In the genomic region with DNA sequence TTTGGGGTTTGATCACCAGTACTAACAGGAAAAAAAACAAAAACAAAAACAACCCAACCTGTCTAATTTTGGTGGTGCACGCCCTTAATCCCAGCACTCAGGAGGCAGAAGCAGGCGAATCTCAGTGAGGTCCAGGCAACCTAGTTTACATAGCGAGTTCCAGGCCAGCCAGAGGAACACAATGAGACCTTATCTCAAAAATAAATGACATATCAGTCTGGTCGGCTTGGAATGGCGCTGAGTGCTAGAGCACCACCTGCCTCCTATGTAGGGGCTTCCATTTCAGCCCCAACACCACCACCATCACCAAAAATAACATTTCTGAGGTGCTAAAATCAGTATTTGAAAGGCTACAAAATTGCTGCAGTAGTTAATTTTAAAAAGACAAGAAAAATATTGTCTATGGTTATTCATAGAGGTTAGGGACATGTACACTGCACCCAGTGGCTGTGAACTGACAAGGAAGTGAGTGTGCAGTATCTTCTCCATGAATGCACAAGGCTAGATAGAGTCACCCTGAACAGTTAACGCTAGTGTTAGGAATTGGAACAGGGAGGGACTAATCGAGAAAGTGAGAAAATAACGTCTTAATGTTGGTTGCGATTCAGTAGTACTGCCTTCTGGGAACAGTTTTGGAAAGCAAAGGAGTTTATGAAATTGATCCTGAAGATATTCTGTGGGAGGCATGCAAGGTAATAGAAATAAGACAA, we compare ENCODE assay signal across 16 mouse cellular contexts. TPM values are rescaled to one million over a fixed set of nuclear protein-coding genes. Genes with fewer than 3 reads are reported as not detected.
DNase-seq lines count a peak whose midpoint lies in the region; ATAC-seq and TF ChIP-seq lines count a peak whose summit lies in the region.
"Had no signal": no experiment of that assay in that cellular context is flagged by ENCODE, and none has a peak within 500 bp of the region (broad histone marks: within the 10 kb centered on the region; RNA-seq: fewer than 3 reads in every experiment).

No protein-coding gene starts in this region.

- no peak for DNase-seq in heart, adult 2 months
- DNase-seq in liver, postnatal 0 days = no peak
- DNase-seq in MEL-GATA-1-ER (ENCODE audit: extremely low read depth, low read depth) = peak; percentile 44
- no peak for DNase-seq in kidney, adult 2 months
- no peak for DNase-seq in left cerebral cortex, postnatal 14 days (ENCODE audit: low spot score in 2 of 2)
- DNase-seq: adrenal gland, postnatal 36 days; cerebellum, postnatal 14 days had no signal

- no peak for ATAC-seq in heart, embryonic 11.5 days (replicated peaks; ENCODE audit: insufficient number of reproducible peaks, low FRiP score, low TSS enrichment)
- no peak for ATAC-seq in liver, embryonic 12.5 days
- no peak for ATAC-seq in liver, postnatal 0 days
- ATAC-seq: activated CD4-positive, CD25-positive, alpha-beta regulatory T cell, adult 4 months; forebrain, embryonic 15.5 days; lung, postnatal 0 days had no signal

- no peak for TF ChIP-seq POLR2A in heart, adult 2 months (IDR thresholded peaks at IDR 0.05; ENCODE audit: insufficient read depth, low read depth, low read length)
- no peak for TF ChIP-seq POLR2A in myocyte (IDR thresholded peaks at IDR 0.05; ENCODE audit: insufficient read length, low read depth)
- TF ChIP-seq POLR2A in kidney, adult 2 months (IDR thresholded peaks at IDR 0.05; ENCODE audit: low read depth, low read length) = no peak

- H3K9me3 ChIP-seq in heart, embryonic 11.5 days (replicated peaks; ENCODE audit: control insufficient read depth, low read length) = no peaks in the 10 kb centered on the region
- no peaks in the 10 kb centered on the region for H3K9me3 ChIP-seq in liver, embryonic 12.5 days (replicated peaks)
- no peaks in the 10 kb centered on the region for H3K9me3 ChIP-seq in liver, postnatal 0 days (ENCODE audit: low read length)
- H3K9me3 ChIP-seq: forebrain, embryonic 15.5 days; heart, embryonic 10.5 days; limb, embryonic 12.5 days had no signal

- intact Hi-C loops in heart, adult 2 months (cut with DNase I) = no loop called here
- intact Hi-C loops in left cerebral cortex, postnatal 14 days (cut with DNase I) = no loop called here

- no peak overlapping the region for H3ac ChIP-seq in myocyte (ENCODE audit: control insufficient read depth, insufficient read length)

- TF ChIP-seq EP300 in heart, adult 2 months (IDR thresholded peaks at IDR 0.05; ENCODE audit: insufficient read depth, low read depth, low read length) = no peak
- TF ChIP-seq EP300 in liver, postnatal 0 days (IDR thresholded peaks at IDR 0.05; ENCODE audit: low read depth) = no peak

- H3K27me3 ChIP-seq in heart, adult 2 months (ENCODE audit: control insufficient read depth, insufficient read depth, low read length) = no peaks in the 10 kb centered on the region
- H3K27me3 ChIP-seq in heart, embryonic 11.5 days (ENCODE audit: control insufficient read depth, insufficient read depth, low read length) = no peaks in the 10 kb centered on the region
- no peaks in the 10 kb centered on the region for H3K27me3 ChIP-seq in liver, embryonic 12.5 days (replicated peaks)
- no peaks in the 10 kb centered on the region for H3K27me3 ChIP-seq in liver, postnatal 0 days (ENCODE audit: insufficient read depth, low read length)
- no peaks in the 10 kb centered on the region for H3K27me3 ChIP-seq in myocyte (ENCODE audit: control insufficient read depth, insufficient read depth, insufficient read length)
- no peaks in the 10 kb centered on the region for H3K27me3 ChIP-seq in kidney, adult 2 months (replicated peaks; ENCODE audit: control insufficient read depth, insufficient read depth, low read length)
- H3K27me3 ChIP-seq: forebrain, embryonic 15.5 days; limb, embryonic 12.5 days had no signal

- H3K79me2 ChIP-seq in heart, adult 2 months (replicated peaks; ENCODE audit: control insufficient read depth, insufficient read depth, low read length) = peaks cover 6% of the 10 kb centered on the region
- peaks cover 85% of the 10 kb centered on the region for H3K79me2 ChIP-seq in myocyte (ENCODE audit: control insufficient read depth, insufficient read depth)

- 37% methylated on average over 9 of the region's 9 CpGs for WGBS in heart, adult 2 months
- 66% methylated on average over 9 of the region's 9 CpGs for WGBS in heart, embryonic 11.5 days (ENCODE audit: insufficient replicate concordance)
- 40% methylated on average over 9 of the region's 9 CpGs for WGBS in liver, embryonic 12.5 days (ENCODE audit: insufficient replicate concordance)
- WGBS in liver, postnatal 0 days (ENCODE audit: insufficient replicate concordance) = 57% methylated on average over 9 of the region's 9 CpGs
- 72% methylated on average over 9 of the region's 9 CpGs for WGBS in kidney, adult 2 months

- peaks cover 19% of the 10 kb centered on the region for H3K4me1 ChIP-seq in heart, adult 2 months (ENCODE audit: control insufficient read depth, insufficient read depth, low read length)
- H3K4me1 ChIP-seq in heart, embryonic 11.5 days (ENCODE audit: control insufficient read depth, insufficient read depth, low read length) = peaks cover 16% of the 10 kb centered on the region
- peaks cover 62% of the 10 kb centered on the region for H3K4me1 ChIP-seq in liver, embryonic 12.5 days
- H3K4me1 ChIP-seq in liver, postnatal 0 days (ENCODE audit: insufficient read depth) = peaks cover 16% of the 10 kb centered on the region
- H3K4me1 ChIP-seq in kidney, adult 2 months (ENCODE audit: control insufficient read depth, insufficient read depth, low read length) = peaks cover 10% of the 10 kb centered on the region

- H3K36me3 ChIP-seq in heart, adult 2 months (ENCODE audit: control insufficient read depth, insufficient read depth, low read length) = peaks cover 37% of the 10 kb centered on the region
- H3K36me3 ChIP-seq in heart, embryonic 11.5 days (ENCODE audit: control insufficient read depth, insufficient read depth, low read length) = no peaks in the 10 kb centered on the region
- H3K36me3 ChIP-seq in liver, embryonic 12.5 days = peaks cover 2% of the 10 kb centered on the region; the same call in 1 of the 2 replicates
- peaks cover 3% of the 10 kb centered on the region; the same call in 1 of the 2 replicates for H3K36me3 ChIP-seq in liver, postnatal 0 days (replicated peaks; ENCODE audit: insufficient read depth, low read length)
- H3K36me3 ChIP-seq in myocyte (ENCODE audit: control insufficient read depth, insufficient read depth) = no peaks in the 10 kb centered on the region
- H3K36me3 ChIP-seq in kidney, adult 2 months (ENCODE audit: control insufficient read depth, insufficient read depth, low read length) = no peaks in the 10 kb centered on the region
- H3K36me3 ChIP-seq: forebrain, embryonic 15.5 days; heart, embryonic 10.5 days; limb, embryonic 12.5 days had no signal

- no peak overlapping the region for H3K9ac ChIP-seq in heart, adult 2 months (ENCODE audit: low read depth, low read length)
- H3K9ac ChIP-seq in heart, embryonic 11.5 days (ENCODE audit: low read depth, low read length) = no peak overlapping the region
- H3K9ac ChIP-seq in liver, embryonic 12.5 days = no peak overlapping the region
- no peak overlapping the region for H3K9ac ChIP-seq in liver, postnatal 0 days (replicated peaks)
- H3K9ac ChIP-seq: forebrain, embryonic 15.5 days; limb, embryonic 12.5 days had no signal

- no peak for TF ChIP-seq CTCF in heart, adult 2 months (IDR thresholded peaks at IDR 0.05)
- TF ChIP-seq CTCF in liver, postnatal 0 days (IDR thresholded peaks at IDR 0.05; ENCODE audit: low read depth) = no peak
- TF ChIP-seq CTCF in kidney, adult 2 months (conservative IDR thresholded peaks at IDR 0.05; ENCODE audit: insufficient read depth, insufficient read length, low read depth, low read length) = no peak

- H3K4me3 ChIP-seq in heart, adult 2 months = no peak overlapping the region
- H3K4me3 ChIP-seq in heart, embryonic 11.5 days (ENCODE audit: low read depth, low read length) = no peak overlapping the region
- no peak overlapping the region for H3K4me3 ChIP-seq in liver, embryonic 12.5 days
- H3K4me3 ChIP-seq in liver, postnatal 0 days (ENCODE audit: low read depth, low read length) = no peak overlapping the region
- H3K4me3 ChIP-seq in myocyte = no peak overlapping the region
- H3K4me3 ChIP-seq in kidney, adult 2 months (ENCODE audit: insufficient read depth, low read depth, low read length) = no peak overlapping the region
- H3K4me3 ChIP-seq: forebrain, embryonic 15.5 days; heart, embryonic 10.5 days; limb, embryonic 12.5 days had no signal

- H3K4me2 ChIP-seq in heart, embryonic 11.5 days = no peak overlapping the region
- peak overlapping the region; percentile 97 for H3K4me2 ChIP-seq in liver, embryonic 12.5 days
- no peak overlapping the region for H3K4me2 ChIP-seq in liver, postnatal 0 days (ENCODE audit: low read depth, low read length)
- H3K4me2 ChIP-seq in myocyte (ENCODE audit: low read depth) = peak overlapping the region; percentile 91
- H3K4me2 ChIP-seq: forebrain, embryonic 15.5 days; midbrain, embryonic 11.5 days had no signal

- H3K27ac ChIP-seq in heart, adult 2 months = peak overlapping the region; percentile 44
- no peak overlapping the region for H3K27ac ChIP-seq in heart, embryonic 11.5 days (ENCODE audit: low read depth, low read length)
- 0 out of 2 replicates have a peak overlapping the region, but pooled peaks have one; percentile 25 for H3K27ac ChIP-seq in liver, embryonic 12.5 days
- H3K27ac ChIP-seq in liver, postnatal 0 days (ENCODE audit: low read depth) = no peak overlapping the region
- no peak overlapping the region for H3K27ac ChIP-seq in kidney, adult 2 months (ENCODE audit: insufficient read depth, low read depth, low read length)
- H3K27ac ChIP-seq: forebrain, embryonic 15.5 days; heart, embryonic 10.5 days; limb, embryonic 12.5 days had no signal

TF ChIP-seq in myocyte, 11 proteins besides CTCF, POLR2A, EP300 and RAD21 (continues in another document):
- TF ChIP-seq REST (IDR thresholded peaks at IDR 0.05; ENCODE audit: insufficient read depth, insufficient read length) = no peak

RNA-seq across cellular contexts. Expression of gene Hmg20a, which starts 2.6 kb away (rescaled TPM):
- total RNA-seq in heart, adult 2 months (2021) = 10 to 100 TPM; 18.0 to 19.4 TPM
- 18.6 and 29.0 TPM in 2 replicates for polyA plus RNA-seq in heart, adult 2 months (2012; rRNA removed)
- polyA plus RNA-seq in heart, embryonic 11.5 days (2014; fragmentation: Nextera tagmentation; extraction: Ambion mirVana) = 53.3 and 62.4 TPM in 2 replicates
- 21.3 and 22.2 TPM in 2 replicates for polyA plus RNA-seq in liver, embryonic 12.5 days (2016; fragmentation: Nextera tagmentation; extraction: Ambion mirVana)
- 8.2 and 8.3 TPM in 2 replicates for polyA plus RNA-seq in liver, postnatal 0 days (2015; fragmentation: Nextera tagmentation; extraction: Ambion mirVana)
- 13.8 TPM for polyA plus RNA-seq in myocyte (2012; fragmentation: generic; extraction: Trizol)
- polyA plus RNA-seq in kidney, adult 2 months (2012; rRNA removed) = 23.2 and 23.9 TPM in 2 replicates
- total RNA-seq in left cerebral cortex, postnatal 14 days (2021) = 10 to 100 TPM; 58.9 to 63.1 TPM

RNA-seq across cellular contexts. Expression of gene Peak1, which starts 3.2 kb away (rescaled TPM):
- 10 to 100 TPM; 37.5 to 37.8 TPM for total RNA-seq in heart, adult 2 months (2021)
- 10.4 and 19.2 TPM in 2 replicates for polyA plus RNA-seq in heart, adult 2 months (2012; rRNA removed)
- polyA plus RNA-seq in heart, embryonic 11.5 days (2014; fragmentation: Nextera tagmentation; extraction: Ambion mirVana) = 14.4 and 16.1 TPM in 2 replicates
- 5.4 and 5.7 TPM in 2 replicates for polyA plus RNA-seq in liver, embryonic 12.5 days (2016; fragmentation: Nextera tagmentation; extraction: Ambion mirVana)
- 2.3 and 2.6 TPM in 2 replicates for polyA plus RNA-seq in liver, postnatal 0 days (2015; fragmentation: Nextera tagmentation; extraction: Ambion mirVana)
- polyA plus RNA-seq in myocyte (2012; fragmentation: generic; extraction: Trizol) = 13.3 TPM
- 7.4 and 8.5 TPM in 2 replicates for polyA plus RNA-seq in kidney, adult 2 months (2012; rRNA removed)
- 10 to 100 TPM; 24.0 to 24.8 TPM for total RNA-seq in left cerebral cortex, postnatal 14 days (2021)

Comparison
In these comparisons a context has a peak if more than half of its experiments do, and no peak if none do; other contexts are left out.
1. H3K27ac ChIP-seq: peak in heart, adult 2 months (single experiment) and liver, embryonic 12.5 days (single experiment); none in heart, embryonic 11.5 days (single experiment), liver, postnatal 0 days (single experiment) and kidney, adult 2 months (single experiment).
2. H3K4me2 ChIP-seq: peak in liver, embryonic 12.5 days (single experiment) and myocyte (single experiment); none in heart, embryonic 11.5 days (single experiment) and liver, postnatal 0 days (single experiment).